16 mouse cellular contexts compared by ENCODE assay signal in genomic region chr6:12555114-12556099, GRCm38 (mm10).
DNase-seq lines count a peak whose midpoint lies in the region; ATAC-seq lines count a peak whose summit lies in the region.
"Had no signal": no experiment of that assay in that cellular context is flagged by ENCODE, and none has a peak within 500 bp of the region (broad histone marks: within the 10 kb centered on the region; RNA-seq: fewer than 3 reads in every experiment).

No protein-coding gene starts in this region.

- no peak overlapping the region for H3K27ac ChIP-seq in midbrain, embryonic 15.5 days
- no peak overlapping the region for H3K27ac ChIP-seq in midbrain, embryonic 13.5 days
- H3K27ac ChIP-seq in limb, embryonic 11.5 days (replicated peaks; ENCODE audit: low read depth, low read length): no peak overlapping the region
- H3K27ac ChIP-seq: heart, embryonic 10.5 days; hindbrain, embryonic 15.5 days; liver, embryonic 12.5 days had no signal

- no peak overlapping the region for H3K9ac ChIP-seq in midbrain, embryonic 15.5 days
- H3K9ac ChIP-seq in midbrain, embryonic 13.5 days (replicated peaks): no peak overlapping the region
- no peak overlapping the region for H3K9ac ChIP-seq in limb, embryonic 11.5 days (ENCODE audit: low read length)
- H3K9ac ChIP-seq: hindbrain, embryonic 15.5 days; liver, embryonic 12.5 days had no signal

- DNase-seq in embryo, embryonic 11.5 days (ENCODE audit: low read depth, low spot score): peak; percentile 3
- DNase-seq in embryo, embryonic 10 days (ENCODE audit: low spot score): no peak
- DNase-seq in limb, embryonic 11.5 days (ENCODE audit: low spot score): peak; percentile 26
- no peak for DNase-seq in right cerebral cortex, postnatal 4 days
- no peak for DNase-seq in spleen, postnatal 4 days (ENCODE audit: low spot score in 2 of 2)
- DNase-seq: adrenal gland, postnatal 25 days; cerebellum, adult 9-11 months; layer of hippocampus, adult 9-11 months; lung, postnatal 14 days had no signal

- H3K36me3 ChIP-seq in midbrain, embryonic 15.5 days (replicated peaks): no peaks in the 10 kb centered on the region
- H3K36me3 ChIP-seq in midbrain, embryonic 13.5 days: peaks cover 11% of the 10 kb centered on the region
- H3K36me3 ChIP-seq in limb, embryonic 11.5 days (ENCODE audit: control insufficient read depth, insufficient read depth, low read length): no peaks in the 10 kb centered on the region
- H3K36me3 ChIP-seq: heart, embryonic 10.5 days; liver, embryonic 12.5 days had no signal

- no peak overlapping the region for H3K4me3 ChIP-seq in midbrain, embryonic 15.5 days
- H3K4me3 ChIP-seq in midbrain, embryonic 13.5 days (replicated peaks): no peak overlapping the region
- no peak overlapping the region for H3K4me3 ChIP-seq in limb, embryonic 11.5 days (ENCODE audit: low read depth, low read length)
- H3K4me3 ChIP-seq: heart, embryonic 10.5 days; hindbrain, embryonic 15.5 days; liver, embryonic 12.5 days had no signal

- WGBS in midbrain, embryonic 15.5 days: 87% methylated on average over 32 of the region's 32 CpGs
- WGBS in midbrain, embryonic 13.5 days: 90% methylated on average over 32 of the region's 32 CpGs
- WGBS in limb, embryonic 11.5 days: 76% methylated on average over 32 of the region's 32 CpGs

- 0 out of 2 replicates have a peak, but pooled peaks cover 2% of the 10 kb centered on the region for H3K4me1 ChIP-seq in midbrain, embryonic 15.5 days
- H3K4me1 ChIP-seq in midbrain, embryonic 13.5 days (replicated peaks): peaks cover 11% of the 10 kb centered on the region
- no peaks in the 10 kb centered on the region for H3K4me1 ChIP-seq in limb, embryonic 11.5 days (ENCODE audit: control insufficient read depth, insufficient read depth, low read length)
- H3K4me1 ChIP-seq: heart, embryonic 10.5 days; liver, embryonic 12.5 days had no signal

- H3K27me3 ChIP-seq in midbrain, embryonic 15.5 days (replicated peaks): no peaks in the 10 kb centered on the region
- no peaks in the 10 kb centered on the region for H3K27me3 ChIP-seq in midbrain, embryonic 13.5 days
- H3K27me3 ChIP-seq in limb, embryonic 11.5 days (ENCODE audit: control insufficient read depth, insufficient read depth, low read length): no peaks in the 10 kb centered on the region
- H3K27me3 ChIP-seq: hindbrain, embryonic 15.5 days; liver, embryonic 12.5 days had no signal

- H3K4me2 ChIP-seq in midbrain, embryonic 15.5 days: no peak overlapping the region
- no peak overlapping the region for H3K4me2 ChIP-seq in midbrain, embryonic 13.5 days (replicated peaks)
- no peak overlapping the region for H3K4me2 ChIP-seq in limb, embryonic 11.5 days (ENCODE audit: low read depth, severe bottlenecking)
- H3K4me2 ChIP-seq: hindbrain, embryonic 15.5 days; liver, embryonic 12.5 days had no signal

- no peaks in the 10 kb centered on the region for H3K9me3 ChIP-seq in midbrain, embryonic 15.5 days
- no peaks in the 10 kb centered on the region for H3K9me3 ChIP-seq in midbrain, embryonic 13.5 days
- no peaks in the 10 kb centered on the region for H3K9me3 ChIP-seq in limb, embryonic 11.5 days (ENCODE audit: control insufficient read depth, low read length)
- H3K9me3 ChIP-seq: heart, embryonic 10.5 days; hindbrain, embryonic 15.5 days; liver, embryonic 12.5 days had no signal

- peak; percentile 43; the same call in 1 of the 2 replicates for ATAC-seq in midbrain, embryonic 15.5 days (replicated peaks)
- ATAC-seq in midbrain, embryonic 13.5 days: no peak; the same call in 1 of the 2 replicates
- peak; percentile 77; the same call in 1 of the 2 replicates for ATAC-seq in limb, embryonic 11.5 days (ENCODE audit: insufficient number of reproducible peaks, low FRiP score, low TSS enrichment, low read depth)
- ATAC-seq in CD4-positive, CD25-positive, alpha-beta regulatory T cell, adult 4 months: no peak
- ATAC-seq: forebrain, embryonic 16.5 days; liver, embryonic 12.5 days had no signal

Comparison
In these comparisons a context has a peak if more than half of its experiments do, and no peak if none do; other contexts are left out.
1. DNase-seq: peak in embryo, embryonic 11.5 days (single experiment) and limb, embryonic 11.5 days (single experiment); none in embryo, embryonic 10 days (single experiment), right cerebral cortex, postnatal 4 days (single experiment) and spleen, postnatal 4 days (0 of 2).
2. ATAC-seq: peak in midbrain, embryonic 15.5 days (single experiment) and limb, embryonic 11.5 days (single experiment); none in midbrain, embryonic 13.5 days (single experiment) and CD4-positive, CD25-positive, alpha-beta regulatory T cell, adult 4 months (single experiment).